Mouse (Mus musculus) left cerebral cortex, postnatal 25 days (tissue): ENCODE results near the gene Gpn2. TPM values are rescaled to one million over a fixed set of nuclear protein-coding genes. Genes with fewer than 3 reads are reported as not detected.

Experiments
- DNase-seq, 2 experiments: peaks; one replicate each; pipeline ENCODE4 v3.0.0; 2022; ENCODE audit warnings: low spot score in 2 of 2, mixed read lengths in 1 of 2
- intact Hi-C: fragments of 180-260 bp; cut with DNase I; formaldehyde crosslinking; loops from one replicate; pipeline ENCODE4 v1.15.1; 2025
- total RNA-seq, 2 experiments: library from RNA; stranded (reverse); gene quantifications; 2 replicates each; pipeline ENCODE4 v1.2.3; 2021

The Gpn2 gene
- total RNA-seq, 2 experiments from 2014 or later, result 9.8 to 10.9 TPM

- no peak for DNase-seq
- intact Hi-C loops, result no loop called here
These were observed 6.2 kb upstream of the Gpn2 start for GRCm38 (mm10) chr4:133577983-133578382.

GRCm38 (mm10) chr4:133583690-133584058, 488 bp upstream of the Gpn2 start:
- no peak for DNase-seq
- intact Hi-C loops, result no loop called here

GRCm38 (mm10) chr4:133592570-133592969, 8.4 kb downstream of the Gpn2 start:
- intact Hi-C loops, result loop anchor here (1.0 to 2.0 kb wide), 3 partner anchors 58 to 236 kb away; partner anchors contain the start of gene Zdhhc18
- DNase-seq, result peak; percentile 50 to 65

GRCm38 (mm10) chr4:133595538-133595937, 11.4 kb downstream of the Gpn2 start:
- peak in 1 of 2 experiments; percentile 67 for DNase-seq
- intact Hi-C loops, result no loop called here

- intact Hi-C loops, result no loop called here
- DNase-seq, result no peak
These were observed 11.9 kb downstream of the Gpn2 start for GRCm38 (mm10) chr4:133596084-133596483.

GRCm38 (mm10) chr4:133598616-133599015, 14.5 kb downstream of the Gpn2 start:
- intact Hi-C loops, result no loop called here
- DNase-seq, result no peak

GRCm38 (mm10) chr4:133599116-133599515, 15.0 kb downstream of the Gpn2 start:
- intact Hi-C loops, result no loop called here
- DNase-seq, result no peak

- DNase-seq, result peak; percentile 75 to 87
- intact Hi-C loops, result no loop called here
These were observed 15.5 kb downstream of the Gpn2 start for GRCm38 (mm10) chr4:133599571-133600073.

- intact Hi-C loops, result no loop called here
- no peak for DNase-seq
These were observed 16.1 kb downstream of the Gpn2 start for GRCm38 (mm10) chr4:133600306-133600705.

GRCm38 (mm10) chr4:133601721-133602218, 17.6 kb downstream of the Gpn2 start, which contains the start of gene Sfn:
Sfn (minus strand) TSS chr4:133602168.
- DNase-seq, result no peak
- intact Hi-C loops, result no loop called here

GRCm38 (mm10) chr4:133603056-133603455, 18.9 kb downstream of the Gpn2 start:
- no peak for DNase-seq
- intact Hi-C loops, result no loop called here

- no peak for DNase-seq
- intact Hi-C loops, result no loop called here
These were observed 20.0 kb downstream of the Gpn2 start for GRCm38 (mm10) chr4:133604175-133604574.

GRCm38 (mm10) chr4:133604856-133605255, 20.7 kb downstream of the Gpn2 start:
- intact Hi-C loops, result no loop called here
- DNase-seq, result no peak

- DNase-seq, result no peak
- intact Hi-C loops, result no loop called here
These were observed 21.2 kb downstream of the Gpn2 start for GRCm38 (mm10) chr4:133605330-133605729.

GRCm38 (mm10) chr4:133607284-133607683, 23.1 kb downstream of the Gpn2 start:
- intact Hi-C loops, result no loop called here

GRCm38 (mm10) chr4:133609719-133610118, 25.6 kb downstream of the Gpn2 start:
- intact Hi-C loops, result no loop called here

More at GRCm38 (mm10) chr4:133607284-133607683, 23.1 kb downstream of the Gpn2 start:
- DNase-seq, result no peak

GRCm38 (mm10) chr4:133611815-133612214, 27.7 kb downstream of the Gpn2 start:
- intact Hi-C loops, result no loop called here
- DNase-seq, result no peak

More at GRCm38 (mm10) chr4:133609719-133610118, 25.6 kb downstream of the Gpn2 start:
- DNase-seq, result peak; percentile 63 to 73

- DNase-seq, result no peak
- intact Hi-C loops, result no loop called here
These were observed 28.3 kb downstream of the Gpn2 start for GRCm38 (mm10) chr4:133612416-133612815.

GRCm38 (mm10) chr4:133613026-133613425, 28.9 kb downstream of the Gpn2 start:
- no peak for DNase-seq
- intact Hi-C loops, result no loop called here

GRCm38 (mm10) chr4:133613867-133614266, 29.7 kb downstream of the Gpn2 start:
- peak in 1 of 2 experiments; percentile 34 for DNase-seq
- intact Hi-C loops, result no loop called here

GRCm38 (mm10) chr4:133614274-133614761, 30.2 kb downstream of the Gpn2 start:
- intact Hi-C loops, result no loop called here
- peak; percentile 67 to 90 for DNase-seq

GRCm38 (mm10) chr4:133615416-133615815, 31.3 kb downstream of the Gpn2 start:
- intact Hi-C loops, result no loop called here
- DNase-seq, result no peak
